Mouse (Mus musculus) megakaryocyte, embryonic 14.5 days (primary cell): ENCODE measurements around the gene Misp.

ENCODE experiments used
- FLI1 ChIP-seq: IDR thresholded peaks from 2 replicates; pipeline ENCODE4 v1.6.1; 2012; ENCODE audit warnings: low read length, inconsistent platforms, mixed read lengths
- GATA1 ChIP-seq: IDR thresholded peaks from 3 replicates; pipeline ENCODE4 v1.6.1; 2012; ENCODE audit warnings: mixed read lengths, low read length, inconsistent platforms, borderline replicate concordance

GRCm38 (mm10) chr10:79866601-79867000, 45.8 kb downstream of the Misp start:
- TF ChIP-seq FLI1: no peak
- no peak for TF ChIP-seq GATA1
